In the genomic region with DNA sequence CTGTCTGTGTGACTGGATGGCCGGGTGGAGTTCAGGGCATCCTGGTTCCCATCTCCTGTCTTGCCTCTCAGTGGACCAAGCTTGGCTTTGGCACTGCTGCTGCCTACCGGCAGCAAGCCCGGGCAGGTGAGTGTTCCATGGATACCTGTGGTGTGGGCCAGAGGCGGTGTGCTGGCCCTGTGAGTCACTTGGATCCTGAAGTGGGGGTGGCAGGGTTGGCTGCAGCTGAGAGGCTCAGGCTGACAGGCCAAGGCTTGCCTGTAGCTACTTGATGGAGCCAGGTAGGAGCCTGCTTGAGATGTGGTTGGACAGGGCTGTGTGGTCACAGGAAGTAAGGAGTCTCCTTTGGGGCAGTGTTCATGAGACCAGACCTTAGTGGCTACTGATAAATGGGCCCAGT, we compare ENCODE assay signal across 31 mouse cellular contexts. TPM values are rescaled to one million over a fixed set of nuclear protein-coding genes. Genes with fewer than 3 reads are reported as not detected.
DNase-seq lines count a peak whose midpoint lies in the region; ATAC-seq lines count a peak whose summit lies in the region.
"Had no signal": no experiment of that assay in that cellular context is flagged by ENCODE, and none has a peak within 500 bp of the region (broad histone marks: within the 10 kb centered on the region; RNA-seq: fewer than 3 reads in every experiment).

No protein-coding gene starts in this region.

- no peak for ATAC-seq in limb, embryonic 15.5 days (ENCODE audit: insufficient number of reproducible peaks, low FRiP score, low TSS enrichment, low read depth)
- no peak for ATAC-seq in activated CD4-positive, CD25-positive, alpha-beta regulatory T cell, adult 4 months
- no peak for ATAC-seq in forebrain, embryonic 14.5 days
- ATAC-seq: forebrain, embryonic 13.5 days; intestine, postnatal 0 days had no signal

- H3K9me3 ChIP-seq in limb, embryonic 15.5 days = no peaks in the 10 kb centered on the region
- no peaks in the 10 kb centered on the region for H3K9me3 ChIP-seq in limb, embryonic 10.5 days (replicated peaks)
- no peaks in the 10 kb centered on the region for H3K9me3 ChIP-seq in forebrain, embryonic 14.5 days (replicated peaks; ENCODE audit: control insufficient read depth, low read length)
- H3K9me3 ChIP-seq: embryonic facial prominence, embryonic 12.5 days; forebrain, embryonic 13.5 days; G1E; heart, embryonic 13.5 days; kidney, embryonic 15.5 days; limb, embryonic 12.5 days; liver, embryonic 13.5 days; neural tube, embryonic 15.5 days had no signal

- H3K4me2 ChIP-seq in limb, embryonic 15.5 days = 0 out of 2 replicates have a peak overlapping the region, but pooled peaks have one; percentile 5
- H3K4me2 ChIP-seq in forebrain, embryonic 14.5 days (ENCODE audit: low read length) = no peak overlapping the region
- H3K4me2 ChIP-seq: embryonic facial prominence, embryonic 12.5 days; forebrain, embryonic 13.5 days; heart, embryonic 13.5 days; hindbrain, embryonic 14.5 days; kidney, embryonic 15.5 days; limb, embryonic 12.5 days; liver, embryonic 13.5 days; lung, embryonic 14.5 days; neural tube, embryonic 15.5 days had no signal

- H3K27me3 ChIP-seq in limb, embryonic 15.5 days = no peaks in the 10 kb centered on the region
- no peaks in the 10 kb centered on the region for H3K27me3 ChIP-seq in limb, embryonic 10.5 days (ENCODE audit: low read depth, poor library complexity, severe bottlenecking)
- H3K27me3 ChIP-seq in forebrain, embryonic 14.5 days (replicated peaks; ENCODE audit: control insufficient read depth, insufficient read depth, low read length) = no peaks in the 10 kb centered on the region
- H3K27me3 ChIP-seq: embryonic facial prominence, embryonic 12.5 days; heart, embryonic 13.5 days; kidney, embryonic 15.5 days; limb, embryonic 12.5 days; liver, embryonic 13.5 days; neural tube, embryonic 15.5 days had no signal

- H3K36me3 ChIP-seq in limb, embryonic 15.5 days = no peaks in the 10 kb centered on the region
- H3K36me3 ChIP-seq in limb, embryonic 10.5 days = peaks cover 3% of the 10 kb centered on the region; the same call in 1 of the 2 replicates
- no peaks in the 10 kb centered on the region for H3K36me3 ChIP-seq in forebrain, embryonic 14.5 days (ENCODE audit: control insufficient read depth, insufficient read depth, low read length)
- H3K36me3 ChIP-seq: embryonic facial prominence, embryonic 12.5 days; G1E; heart, embryonic 13.5 days; kidney, embryonic 15.5 days; limb, embryonic 12.5 days; liver, embryonic 13.5 days; neural tube, embryonic 15.5 days had no signal

- 81% methylated on average over 4 of the region's 4 CpGs for WGBS in limb, embryonic 15.5 days
- 90% methylated on average over 4 of the region's 4 CpGs for WGBS in limb, embryonic 10.5 days
- 94% methylated on average over 4 of the region's 4 CpGs for WGBS in forebrain, embryonic 14.5 days

- H3K9ac ChIP-seq in limb, embryonic 15.5 days = no peak overlapping the region
- H3K9ac ChIP-seq in forebrain, embryonic 14.5 days (ENCODE audit: low read length) = no peak overlapping the region
- H3K9ac ChIP-seq: embryonic facial prominence, embryonic 12.5 days; forebrain, embryonic 13.5 days; heart, embryonic 13.5 days; hindbrain, embryonic 14.5 days; kidney, embryonic 15.5 days; limb, embryonic 12.5 days; liver, embryonic 13.5 days; lung, embryonic 14.5 days; neural tube, embryonic 15.5 days had no signal

- no peak overlapping the region for H3K4me3 ChIP-seq in limb, embryonic 15.5 days
- H3K4me3 ChIP-seq in limb, embryonic 10.5 days = no peak overlapping the region
- no peak overlapping the region for H3K4me3 ChIP-seq in forebrain, embryonic 14.5 days (ENCODE audit: low read depth, low read length)
- H3K4me3 ChIP-seq: embryonic facial prominence, embryonic 12.5 days; erythroblast, embryonic 14.5 days; forebrain, embryonic 13.5 days; heart, adult 2 months; heart, embryonic 13.5 days; kidney, embryonic 15.5 days; limb, embryonic 12.5 days; liver, embryonic 13.5 days; neural tube, embryonic 15.5 days had no signal

- peaks cover 91% of the 10 kb centered on the region for H3K4me1 ChIP-seq in limb, embryonic 15.5 days
- peaks cover 42% of the 10 kb centered on the region for H3K4me1 ChIP-seq in limb, embryonic 10.5 days
- peaks cover 7% of the 10 kb centered on the region for H3K4me1 ChIP-seq in forebrain, embryonic 14.5 days (ENCODE audit: control insufficient read depth, insufficient read depth, low read length)

- DNase-seq in limb, embryonic 10.5 days (ENCODE audit: low spot score) = no peak
- DNase-seq in urinary bladder, adult 2 months (ENCODE audit: low spot score) = peak; percentile 59
- DNase-seq in urinary bladder, postnatal 10 days (ENCODE audit: low spot score) = no peak
- DNase-seq in urinary bladder, postnatal 14 days (ENCODE audit: low spot score) = peak; percentile 85
- no peak for DNase-seq in forebrain, embryonic 14.5 days (ENCODE audit: low spot score)
- DNase-seq: adrenal gland, postnatal 10 days; cerebellum, adult 8-10 months; cerebellum, postnatal 36 days; gastrocnemius, postnatal 25 days; heart, adult 2 months; heart, postnatal 10 days; kidney, postnatal 25 days; liver, embryonic 13.5 days; lung, embryonic 14.5 days; midbrain, embryonic 14.5 days; retina, postnatal 1 day; right cerebral cortex, postnatal 14 days; thymus, adult 18-20 months; thymus, postnatal 25 days had no signal

- H3K27ac ChIP-seq in limb, embryonic 15.5 days = 0 out of 2 replicates have a peak overlapping the region, but pooled peaks have one; percentile 4
- no peak overlapping the region for H3K27ac ChIP-seq in limb, embryonic 10.5 days
- H3K27ac ChIP-seq in forebrain, embryonic 14.5 days (ENCODE audit: low read depth, low read length) = no peak overlapping the region
- H3K27ac ChIP-seq: embryonic facial prominence, embryonic 12.5 days; forebrain, embryonic 13.5 days; heart, adult 2 months; heart, embryonic 13.5 days; hindbrain, embryonic 14.5 days; kidney, embryonic 15.5 days; limb, embryonic 12.5 days; liver, embryonic 13.5 days; neural tube, embryonic 15.5 days had no signal

RNA-seq across cellular contexts. Expression of gene Rxra, which starts 45.4 kb away (rescaled TPM):
- 19.4 and 19.7 TPM in 2 replicates for polyA plus RNA-seq in limb, embryonic 15.5 days (2015; fragmentation: Nextera tagmentation; extraction: Ambion mirVana)
- 8.7 and 10.9 TPM in 2 replicates for polyA plus RNA-seq in limb, embryonic 10.5 days (2016; fragmentation: Nextera tagmentation; extraction: Ambion mirVana)
- 60.0 and 69.6 TPM in 2 replicates for polyA plus RNA-seq in urinary bladder, adult 2 months (2012; rRNA removed)
- polyA plus RNA-seq in activated CD4-positive, CD25-positive, alpha-beta regulatory T cell, adult 4 months (2017; shearing (Covaris generic)) = 10 to 100 TPM in 1 of 2 experiments, 1 to 10 TPM in 1; 7.7 to 11.7 TPM
- 2.0 and 2.6 TPM in 2 replicates for polyA plus RNA-seq in forebrain, embryonic 14.5 days (2014; fragmentation: Nextera tagmentation; extraction: Ambion mirVana)
- polyA plus RNA-seq: G1E had no signal

Comparison
In these comparisons a context has a peak if more than half of its experiments do, and no peak if none do; other contexts are left out.
1. DNase-seq: peak in urinary bladder, adult 2 months (single experiment) and urinary bladder, postnatal 14 days (single experiment); none in limb, embryonic 10.5 days (single experiment), urinary bladder, postnatal 10 days (single experiment) and forebrain, embryonic 14.5 days (single experiment).